Mouse (Mus musculus) midbrain, postnatal 0 days (tissue): ENCODE measurements around the gene Gm21958. TPM values are rescaled to one million over a fixed set of nuclear protein-coding genes. Genes with fewer than 3 reads are reported as not detected.

ENCODE experiments used
- ATAC-seq: fragments of 200-750 bp; cut with Nextera tagmentation; 2 replicates; pipeline ENCODE4 v1.8.0; 2017; ENCODE audit warnings: moderate number of reproducible peaks, mild to moderate bottlenecking, moderate TSS enrichment, moderate library complexity; ENCODE audit not compliant: low FRiP score
- DNase-seq: peaks from one replicate; pipeline ENCODE4 v3.0.0-alpha.2; 2015; ENCODE audit warnings: low spot score
- H3K27ac ChIP-seq: fragments of 300-500 bp; sonication (generic); 2 replicates; pipeline ENCODE4 v1.5.1; 2014; ENCODE audit warnings: low read depth, mild to moderate bottlenecking, low read length, mixed read lengths
- H3K27me3 ChIP-seq: fragments of 300-500 bp; sonication (generic); 2 replicates; pipeline ENCODE4 v1.6.1; 2014; ENCODE audit warnings: low read length, control low read depth, mixed read lengths; ENCODE audit not compliant: insufficient read depth
- H3K36me3 ChIP-seq: fragments of 300-500 bp; sonication (generic); 2 replicates; pipeline ENCODE4 v1.6.1; 2014; ENCODE audit warnings: low read length, control low read depth, mixed read lengths; ENCODE audit not compliant: insufficient read depth
- H3K4me1 ChIP-seq: fragments of 300-500 bp; sonication (generic); 2 replicates; pipeline ENCODE4 v1.6.1; 2014; ENCODE audit warnings: mild to moderate bottlenecking, control low read depth, antibody characterized with exemption, low read length, mixed read lengths; ENCODE audit not compliant: insufficient read depth
- H3K4me2 ChIP-seq: fragments of 300-500 bp; sonication (generic); 2 replicates; pipeline ENCODE4 v1.6.1; 2014; ENCODE audit warnings: low read depth, mild to moderate bottlenecking, low read length, mixed read lengths; ENCODE audit not compliant: poor library complexity, severe bottlenecking
- H3K4me3 ChIP-seq: fragments of 300-500 bp; sonication (generic); 2 replicates; pipeline ENCODE4 v1.5.1; 2014; ENCODE audit warnings: low read depth, mild to moderate bottlenecking, low read length, moderate library complexity
- H3K9ac ChIP-seq: fragments of 300-500 bp; sonication (generic); replicated peaks from 2 replicates; pipeline ENCODE4 v1.6.1; 2014; ENCODE audit warnings: mild to moderate bottlenecking, low read length, moderate library complexity, mixed read lengths; ENCODE audit not compliant: poor library complexity, severe bottlenecking
- H3K9me3 ChIP-seq: fragments of 300-500 bp; sonication (generic); 2 replicates; pipeline ENCODE4 v1.6.1; 2016; ENCODE audit warnings: low read length, control low read depth
- CTCF ChIP-seq: IDR thresholded peaks from 2 replicates; pipeline ENCODE4 v1.5.1; 2016; ENCODE audit warnings: antibody characterized with exemption, mild to moderate bottlenecking
- WGBS: fragments of 180-500 bp; shearing (Covaris S2); extraction: QIAGEN DNeasy Blood & Tissue Kit; methylation state at CpG from one replicate; pipeline ENCODE4 v1.1.7; 2014; 5-methylcytosine and 5-hydroxymethylcytosine counted together
- polyA plus RNA-seq: library from polyadenylated mRNA; unstranded; fragments of >200 nt; fragmentation: Nextera tagmentation; extraction: Ambion mirVana; gene quantifications from 2 replicates; pipeline ENCODE4 v1.2.1, GENCODE M21; 2015
- total RNA-seq: library from RNA; depleted of rRNA; stranded (reverse); fragments of >200 nt; gene quantifications from 2 replicates; pipeline ENCODE4 v1.2.3, GENCODE M21; 2014; rRNA removed

Gm21958 gene
- total RNA-seq = not detected in 2 replicates
- polyA plus RNA-seq = 0.87 TPM in 1 of 2 replicates, not detected in the other

DNA sequence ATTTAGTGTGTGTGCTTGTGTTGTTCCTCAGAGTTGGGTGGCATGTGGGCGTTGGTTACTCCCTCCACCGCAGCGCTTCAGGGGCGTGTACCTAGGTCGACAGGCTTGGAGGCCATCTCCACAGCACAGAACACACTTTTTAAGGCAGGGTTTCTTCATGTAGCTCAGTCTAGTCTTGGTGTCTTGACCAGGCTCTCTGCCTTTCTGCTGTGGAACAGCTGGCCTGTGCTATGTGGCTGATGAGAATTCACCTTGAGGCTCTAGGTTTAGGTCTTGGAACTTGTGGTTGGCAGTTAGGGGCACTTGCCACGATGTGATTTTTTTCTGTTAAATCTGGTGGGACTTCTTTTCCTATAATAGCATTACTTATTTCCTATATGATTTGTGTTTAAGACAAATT lies at the start of gene Gm21958:
Gm21958 (minus strand) TSS at position 101 of the 400 bp plus-strand sequence.
- Histone ChIP-seq H3K36me3 (peaks cover 47% of the 10 kb centered on the region), H3K27ac (no peak within 1 kb of the TSS), H3K4me3 (no peak within 1 kb of the TSS), H3K4me2 (no peak within 1 kb of the TSS), H3K9me3 (no peaks in the 10 kb centered on the region), H3K4me1 (no peaks in the 10 kb centered on the region), H3K27me3 (no peaks in the 10 kb centered on the region), H3K9ac (no peak within 1 kb of the TSS)
- 90% methylated on average over 6 of the region's 6 CpGs for WGBS
- no peak for TF ChIP-seq CTCF
- DNase-seq (no peak), ATAC-seq (no peak)

- no peak overlapping the region for H3K4me2 ChIP-seq
- H3K27me3 ChIP-seq = no peaks in the 10 kb centered on the region; the same call in 1 of the 2 replicates
- DNase-seq (no peak), ATAC-seq (no peak)
- 92% methylated on average over 1 of the region's 1 CpGs for WGBS
- H3K4me3 ChIP-seq = no peak overlapping the region
- H3K9me3 ChIP-seq = no peaks in the 10 kb centered on the region
- no peak overlapping the region for H3K27ac ChIP-seq
- no peak for TF ChIP-seq CTCF
- no peaks in the 10 kb centered on the region; the same call in 1 of the 2 replicates for H3K4me1 ChIP-seq
- no peaks in the 10 kb centered on the region for H3K36me3 ChIP-seq
- no peak overlapping the region for H3K9ac ChIP-seq
These were observed 47.1 kb upstream of the Gm21958 start for GRCm38 (mm10) chr3:54761258-54761657.

DNA sequence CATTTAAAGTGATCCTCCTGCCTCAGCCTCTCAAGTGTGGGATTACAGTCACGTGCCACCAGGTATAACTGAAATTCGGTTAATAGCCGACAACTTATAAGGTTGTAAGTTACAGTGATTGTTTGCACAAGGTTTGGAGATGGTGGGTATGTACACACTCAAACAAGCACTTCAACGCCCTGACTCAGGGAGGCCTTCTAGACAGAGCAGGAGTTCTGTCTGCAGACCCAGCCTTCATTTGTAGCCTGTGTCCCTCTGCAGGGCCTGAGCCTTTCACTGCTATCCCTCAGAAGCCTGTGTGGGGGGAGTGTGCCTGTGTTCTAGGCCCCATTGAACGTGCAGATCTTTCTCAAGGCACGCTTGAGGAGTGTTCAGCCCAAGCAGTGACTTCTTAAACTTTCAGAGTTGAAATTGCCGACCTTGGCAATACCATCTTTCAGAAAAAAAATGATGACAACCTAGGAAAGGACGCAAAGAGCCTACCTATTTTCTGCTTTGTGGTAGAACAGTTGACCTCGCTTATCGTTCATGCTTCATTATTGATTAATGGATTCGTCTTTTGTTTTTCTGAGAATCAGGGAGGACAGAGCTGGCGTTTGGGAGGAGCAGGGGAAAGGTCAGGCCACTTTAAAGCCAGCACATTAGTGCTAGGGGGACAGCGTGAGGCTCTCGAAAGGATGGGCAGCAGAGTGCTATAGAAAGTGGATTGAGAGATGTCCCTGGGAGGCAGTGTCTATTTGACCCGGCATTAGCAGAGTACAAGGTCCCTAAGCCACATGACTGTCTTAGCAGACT lies 46.4 kb upstream of the Gm21958 start:
- TF ChIP-seq CTCF = no peak
- ATAC-seq (no peak), DNase-seq (no peak)
- H3K27me3 ChIP-seq = no peaks in the 10 kb centered on the region; the same call in 1 of the 2 replicates
- no peak overlapping the region for H3K27ac ChIP-seq
- H3K4me1 ChIP-seq = no peaks in the 10 kb centered on the region; the same call in 1 of the 2 replicates
- no peaks in the 10 kb centered on the region for H3K9me3 ChIP-seq
- no peak overlapping the region for H3K9ac ChIP-seq
- no peaks in the 10 kb centered on the region for H3K36me3 ChIP-seq
- H3K4me2 ChIP-seq = no peak overlapping the region
- 60% methylated on average over 15 of the region's 15 CpGs for WGBS
- H3K4me3 ChIP-seq = no peak overlapping the region

DNA sequence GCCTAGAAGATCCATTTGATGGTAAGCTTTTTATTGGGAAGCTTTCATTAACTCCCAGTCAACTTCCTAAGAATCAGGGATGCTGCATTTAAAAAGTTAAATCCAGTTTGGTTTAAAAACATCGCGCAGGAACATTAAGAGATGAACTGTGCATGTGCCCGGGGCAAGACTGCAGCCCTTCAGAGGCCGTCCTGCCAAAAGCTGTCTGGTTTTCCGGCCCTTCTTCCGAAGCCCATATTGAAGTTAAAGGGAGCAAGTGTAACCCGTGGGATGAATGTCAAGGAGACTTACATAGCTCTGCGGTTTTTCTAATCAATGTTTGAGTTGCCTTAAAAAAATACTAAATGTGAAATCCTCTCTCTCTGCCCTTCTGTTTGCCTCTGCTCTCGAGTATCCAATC lies 45.1 kb upstream of the Gm21958 start:
- H3K27me3 ChIP-seq = no peaks in the 10 kb centered on the region; the same call in 1 of the 2 replicates
- DNase-seq (no peak), ATAC-seq (no peak)
- H3K27ac ChIP-seq = no peak overlapping the region
- no peak for TF ChIP-seq CTCF
- 74% methylated on average over 9 of the region's 9 CpGs for WGBS
- no peaks in the 10 kb centered on the region for H3K9me3 ChIP-seq
- no peak overlapping the region for H3K4me3 ChIP-seq
- H3K4me2 ChIP-seq = no peak overlapping the region
- no peak overlapping the region for H3K9ac ChIP-seq
- H3K36me3 ChIP-seq = no peaks in the 10 kb centered on the region
- H3K4me1 ChIP-seq = no peaks in the 10 kb centered on the region; the same call in 1 of the 2 replicates

GRCm38 (mm10) chr3:54757446-54757845 lies 43.3 kb upstream of the Gm21958 start:
- DNase-seq (no peak), ATAC-seq (no peak)
- Histone ChIP-seq H3K4me2 (no peak overlapping the region), H3K36me3 (no peaks in the 10 kb centered on the region), H3K4me3 (no peak overlapping the region), H3K9me3 (no peaks in the 10 kb centered on the region), H3K27me3 (peaks cover 2% of the 10 kb centered on the region; the same call in 1 of the 2 replicates), H3K27ac (no peak overlapping the region), H3K9ac (no peak overlapping the region), H3K4me1 (no peaks in the 10 kb centered on the region; the same call in 1 of the 2 replicates)
- no peak for TF ChIP-seq CTCF
- WGBS = 91% methylated on average over 8 of the region's 8 CpGs

- Histone ChIP-seq H3K4me3 (peak overlapping the region; percentile 71), H3K27ac (no peak overlapping the region), H3K4me2 (peak overlapping the region; percentile 100), H3K4me1 (no peaks in the 10 kb centered on the region; the same call in 1 of the 2 replicates), H3K27me3 (peaks cover 2% of the 10 kb centered on the region; the same call in 1 of the 2 replicates), H3K9me3 (no peaks in the 10 kb centered on the region), H3K36me3 (peaks cover 9% of the 10 kb centered on the region; the same call in 1 of the 2 replicates), H3K9ac (peak overlapping the region; percentile 74; the same call in 1 of the 2 replicates)
- ATAC-seq = no peak
- DNase-seq = no peak
- WGBS = under 1% methylated on average over 11 of the region's 11 CpGs
- 0 out of 2 replicates have a peak, but pooled peaks have one; percentile 3 for TF ChIP-seq CTCF
These were observed 41.9 kb upstream of the Gm21958 start for GRCm38 (mm10) chr3:54756058-54756457.
